Mouse (Mus musculus) liver, embryonic 14.5 days (tissue): ENCODE data around the gene Enox1.

Source experiments
- CTCF ChIP-seq: IDR thresholded peaks from 2 replicates; pipeline ENCODE4 v1.5.1; 2016; ENCODE audit warnings: antibody characterized with exemption, low read depth, control low read depth
- EP300 ChIP-seq: IDR thresholded peaks from 2 replicates; pipeline ENCODE4 v1.6.1; 2016; ENCODE audit warnings: antibody characterized with exemption, low read depth

- TF ChIP-seq CTCF (no peak), EP300 (no peak)
Measured at GRCm38 (mm10) chr14:77421031-77421430, 264.5 kb downstream of the Enox1 start.
